Mouse (Mus musculus): Measurements from ENCODE around the gene Pck2. TPM values are rescaled to one million over a fixed set of nuclear protein-coding genes. Genes with fewer than 3 reads are reported as not detected.
A peak's percentile ranks its signal among the peaks of the same experiment; 100 is the strongest.

The Pck2 gene
- total RNA-seq, 2 experiments from 2014 or later: 89.7 to 112 TPM

GRCm38 (mm10) chr14:55524785-55525184 lies 15.3 kb upstream of the Pck2 start, which contains the start of gene Nrl:
Nrl (minus strand) TSS chr14:55524981.
- ATAC-seq (replicated peaks; ENCODE audit: low FRiP score, poor library complexity, severe bottlenecking): no peak

GRCm38 (mm10) chr14:55526674-55527073 lies 13.4 kb upstream of the Pck2 start:
- no peak for ATAC-seq (replicated peaks; ENCODE audit: low FRiP score, poor library complexity, severe bottlenecking)

- ATAC-seq (replicated peaks; ENCODE audit: low FRiP score, poor library complexity, severe bottlenecking): peak; percentile 75
These were observed 12.1 kb upstream of the Pck2 start for GRCm38 (mm10) chr14:55527940-55528339.

GRCm38 (mm10) chr14:55536116-55536745 lies 3.8 kb upstream of the Pck2 start:
- ATAC-seq (replicated peaks; ENCODE audit: low FRiP score, poor library complexity, severe bottlenecking): no peak

GRCm38 (mm10) chr14:55540787-55541321 lies 788 bp downstream of the Pck2 start:
- peak; percentile 25 for ATAC-seq (replicated peaks; ENCODE audit: low FRiP score, poor library complexity, severe bottlenecking)

- ATAC-seq (replicated peaks; ENCODE audit: low FRiP score, poor library complexity, severe bottlenecking): peak; percentile 72
These were observed 2.2 kb downstream of the Pck2 start for GRCm38 (mm10) chr14:55542268-55542667.

GRCm38 (mm10) chr14:55544334-55544733 lies 4.3 kb downstream of the Pck2 start:
- ATAC-seq (replicated peaks; ENCODE audit: low FRiP score, poor library complexity, severe bottlenecking): no peak

- ATAC-seq (replicated peaks; ENCODE audit: low FRiP score, poor library complexity, severe bottlenecking): no peak
These were observed 10.1 kb downstream of the Pck2 start for GRCm38 (mm10) chr14:55550191-55550590.

GRCm38 (mm10) chr14:55551347-55551746 lies 11.3 kb downstream of the Pck2 start:
- ATAC-seq (replicated peaks; ENCODE audit: low FRiP score, poor library complexity, severe bottlenecking): no peak

GRCm38 (mm10) chr14:55551794-55552193 lies 11.7 kb downstream of the Pck2 start:
- ATAC-seq (replicated peaks; ENCODE audit: low FRiP score, poor library complexity, severe bottlenecking): no peak

- no peak for ATAC-seq (replicated peaks; ENCODE audit: low FRiP score, poor library complexity, severe bottlenecking)
These were observed 14.6 kb downstream of the Pck2 start for GRCm38 (mm10) chr14:55554635-55555034.

GRCm38 (mm10) chr14:55555788-55556187 lies 15.7 kb downstream of the Pck2 start:
- ATAC-seq (replicated peaks; ENCODE audit: low FRiP score, poor library complexity, severe bottlenecking): no peak

- ATAC-seq (replicated peaks; ENCODE audit: low FRiP score, poor library complexity, severe bottlenecking): no peak
These were observed 16.9 kb downstream of the Pck2 start for GRCm38 (mm10) chr14:55557003-55557402.

- ATAC-seq (replicated peaks; ENCODE audit: low FRiP score, poor library complexity, severe bottlenecking): no peak
These were observed 17.5 kb downstream of the Pck2 start for GRCm38 (mm10) chr14:55557587-55557986.

GRCm38 (mm10) chr14:55558740-55559448 lies 18.8 kb downstream of the Pck2 start:
- 0 out of 2 replicates have a peak, but pooled peaks have one; percentile 19 for ATAC-seq (replicated peaks; ENCODE audit: low FRiP score, poor library complexity, severe bottlenecking)

GRCm38 (mm10) chr14:55559799-55560201 lies 19.7 kb downstream of the Pck2 start, which contains the start of gene Dcaf11:
Dcaf11 (plus strand) TSS chr14:55560006.
- ATAC-seq (replicated peaks; ENCODE audit: low FRiP score, poor library complexity, severe bottlenecking): peak; percentile 76

GRCm38 (mm10) chr14:55560202-55561073 lies 20.4 kb downstream of the Pck2 start, which contains the start of gene A730061H03Rik:
A730061H03Rik (minus strand) TSS chr14:55560406.
- ATAC-seq (replicated peaks; ENCODE audit: low FRiP score, poor library complexity, severe bottlenecking): peak; percentile 84

- no peak for ATAC-seq (replicated peaks; ENCODE audit: low FRiP score, poor library complexity, severe bottlenecking)
These were observed 21.8 kb downstream of the Pck2 start for GRCm38 (mm10) chr14:55561860-55562259.

- ATAC-seq (replicated peaks; ENCODE audit: low FRiP score, poor library complexity, severe bottlenecking): no peak
These were observed 23.2 kb downstream of the Pck2 start for GRCm38 (mm10) chr14:55563249-55563648.

- no peak for ATAC-seq (replicated peaks; ENCODE audit: low FRiP score, poor library complexity, severe bottlenecking)
These were observed 25.7 kb downstream of the Pck2 start for GRCm38 (mm10) chr14:55565748-55566147.
